7 mouse cellular contexts compared by ENCODE assay signal in the genomic region with DNA sequence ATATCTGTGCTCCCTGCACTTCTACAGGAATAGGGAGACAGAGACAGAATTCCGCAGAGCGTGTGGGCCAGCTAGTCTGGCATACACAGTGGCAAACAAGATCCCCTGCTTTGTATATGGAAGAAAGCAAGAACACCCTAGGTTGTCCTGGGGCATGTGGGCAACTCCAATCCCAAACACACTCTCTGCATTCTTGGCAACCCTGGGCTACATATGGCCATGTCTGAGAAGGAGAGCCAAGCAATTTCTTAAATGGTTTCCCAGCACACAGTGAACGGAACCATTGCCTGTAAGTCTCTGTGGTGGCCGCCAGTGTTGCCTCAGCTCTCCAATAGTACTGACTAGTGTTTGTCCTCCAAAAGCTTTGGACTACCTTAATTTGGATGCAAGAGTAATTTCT.
"Had no signal": no experiment of that assay in that cellular context is flagged by ENCODE, and none has a peak within 500 bp of the region (broad histone marks: within the 10 kb centered on the region; RNA-seq: fewer than 3 reads in every experiment).

No protein-coding gene starts in this region.

- DNase-seq: lung, adult 2 months; lung, postnatal 14 days; lung, postnatal 36 days; right cerebral cortex, postnatal 14 days; thymus, adult 2 months; thymus, postnatal 25 days; thymus, postnatal 4 days had no signal
